Mouse (Mus musculus): Measurements from ENCODE around the gene Radil. TPM values are rescaled to one million over a fixed set of nuclear protein-coding genes. Genes with fewer than 3 reads are reported as not detected.

Radil gene
- polyA plus RNA-seq, 1 experiment, result 0.82 TPM

- H3K27ac ChIP-seq (ENCODE audit: insufficient read depth, low read depth, low read length), result peak overlapping the region; percentile 53
- H3K4me3 ChIP-seq (ENCODE audit: low read depth, low read length), result no peak overlapping the region
- H3K4me1 ChIP-seq (ENCODE audit: control insufficient read depth, insufficient read depth, insufficient read length, low read length), result peaks cover 46% of the 10 kb centered on the region
- TF ChIP-seq POLR2A (IDR thresholded peaks at IDR 0.05; ENCODE audit: low read depth, low read length) (no peak), CTCF (IDR thresholded peaks at IDR 0.05; ENCODE audit: extremely low read depth, insufficient read length, insufficient replicate concordance, low read depth, low read length) (no peak)
- peaks cover 13% of the 10 kb centered on the region for H3K36me3 ChIP-seq (ENCODE audit: control insufficient read depth, insufficient read depth, low read length)
- WGBS, result 38% methylated on average over 11 of the region's 11 CpGs
- H3K27me3 ChIP-seq (ENCODE audit: control insufficient read depth, insufficient read depth, low read length), result no peaks in the 10 kb centered on the region
Observed at GRCm38 (mm10) chr5:142444791-142445531, 105.9 kb downstream of the Radil start.

GRCm38 (mm10) chr5:142443994-142444393 is 106.9 kb downstream of the Radil start:
- peaks cover 54% of the 10 kb centered on the region for H3K4me1 ChIP-seq (ENCODE audit: control insufficient read depth, insufficient read depth, insufficient read length, low read length)
- TF ChIP-seq CTCF (IDR thresholded peaks at IDR 0.05; ENCODE audit: extremely low read depth, insufficient read length, insufficient replicate concordance, low read depth, low read length) (no peak), POLR2A (IDR thresholded peaks at IDR 0.05; ENCODE audit: low read depth, low read length) (no peak)

GRCm38 (mm10) chr5:142443514-142443913 is 107.4 kb downstream of the Radil start:
- TF ChIP-seq CTCF (IDR thresholded peaks at IDR 0.05; ENCODE audit: extremely low read depth, insufficient read length, insufficient replicate concordance, low read depth, low read length) (no peak), POLR2A (IDR thresholded peaks at IDR 0.05; ENCODE audit: low read depth, low read length) (no peak)
- H3K27ac ChIP-seq (ENCODE audit: insufficient read depth, low read depth, low read length), result no peak overlapping the region
- no peaks in the 10 kb centered on the region for H3K27me3 ChIP-seq (ENCODE audit: control insufficient read depth, insufficient read depth, low read length)
- H3K36me3 ChIP-seq (ENCODE audit: control insufficient read depth, insufficient read depth, low read length), result no peaks in the 10 kb centered on the region
- H3K4me3 ChIP-seq (ENCODE audit: low read depth, low read length), result no peak overlapping the region
- H3K4me1 ChIP-seq (ENCODE audit: control insufficient read depth, insufficient read depth, insufficient read length, low read length), result peaks cover 54% of the 10 kb centered on the region
- WGBS, result 63% methylated on average over 15 of the region's 15 CpGs

More at GRCm38 (mm10) chr5:142443994-142444393, 106.9 kb downstream of the Radil start:
- Histone ChIP-seq H3K4me3 (ENCODE audit: low read depth, low read length) (no peak overlapping the region), H3K36me3 (ENCODE audit: control insufficient read depth, insufficient read depth, low read length) (peaks cover 4% of the 10 kb centered on the region), H3K27me3 (ENCODE audit: control insufficient read depth, insufficient read depth, low read length) (no peaks in the 10 kb centered on the region), H3K27ac (ENCODE audit: insufficient read depth, low read depth, low read length) (no peak overlapping the region)
- WGBS, result 58% methylated on average over 14 of the region's 14 CpGs

GRCm38 (mm10) chr5:142442045-142442440 is 108.9 kb downstream of the Radil start:
- H3K27ac ChIP-seq (ENCODE audit: insufficient read depth, low read depth, low read length), result peak overlapping the region; percentile 54
- no peak for TF ChIP-seq POLR2A (IDR thresholded peaks at IDR 0.05; ENCODE audit: low read depth, low read length)
- no peak for TF ChIP-seq CTCF (IDR thresholded peaks at IDR 0.05; ENCODE audit: extremely low read depth, insufficient read length, insufficient replicate concordance, low read depth, low read length)
- H3K36me3 ChIP-seq (ENCODE audit: control insufficient read depth, insufficient read depth, low read length), result peaks cover 3% of the 10 kb centered on the region; the same call in 1 of the 2 replicates
- H3K4me3 ChIP-seq (ENCODE audit: low read depth, low read length), result peak overlapping the region; percentile 7; the same call in 1 of the 2 replicates
- 45% methylated on average over 7 of the region's 7 CpGs for WGBS
- peaks cover 54% of the 10 kb centered on the region for H3K4me1 ChIP-seq (ENCODE audit: control insufficient read depth, insufficient read depth, insufficient read length, low read length)
- H3K27me3 ChIP-seq (ENCODE audit: control insufficient read depth, insufficient read depth, low read length), result no peaks in the 10 kb centered on the region

GRCm38 (mm10) chr5:142441332-142442044 is 109.4 kb downstream of the Radil start:
- TF ChIP-seq CTCF (IDR thresholded peaks at IDR 0.05; ENCODE audit: extremely low read depth, insufficient read length, insufficient replicate concordance, low read depth, low read length) (no peak), POLR2A (IDR thresholded peaks at IDR 0.05; ENCODE audit: low read depth, low read length) (no peak)
- Histone ChIP-seq H3K4me1 (ENCODE audit: control insufficient read depth, insufficient read depth, insufficient read length, low read length) (peaks cover 54% of the 10 kb centered on the region), H3K27ac (ENCODE audit: insufficient read depth, low read depth, low read length) (peak overlapping the region; percentile 92), H3K27me3 (ENCODE audit: control insufficient read depth, insufficient read depth, low read length) (no peaks in the 10 kb centered on the region), H3K4me3 (ENCODE audit: low read depth, low read length) (peak overlapping the region; percentile 47), H3K36me3 (ENCODE audit: control insufficient read depth, insufficient read depth, low read length) (peaks cover 6% of the 10 kb centered on the region; the same call in 1 of the 2 replicates)
- 14% methylated on average over 22 of the region's 22 CpGs for WGBS

- Histone ChIP-seq H3K27ac (ENCODE audit: insufficient read depth, low read depth, low read length) (peak overlapping the region; percentile 92), H3K27me3 (ENCODE audit: control insufficient read depth, insufficient read depth, low read length) (no peaks in the 10 kb centered on the region), H3K4me1 (ENCODE audit: control insufficient read depth, insufficient read depth, insufficient read length, low read length) (peaks cover 53% of the 10 kb centered on the region), H3K36me3 (ENCODE audit: control insufficient read depth, insufficient read depth, low read length) (peaks cover 13% of the 10 kb centered on the region), H3K4me3 (ENCODE audit: low read depth, low read length) (peak overlapping the region; percentile 47)
- no peak for TF ChIP-seq CTCF (IDR thresholded peaks at IDR 0.05; ENCODE audit: extremely low read depth, insufficient read length, insufficient replicate concordance, low read depth, low read length)
- no peak for TF ChIP-seq POLR2A (IDR thresholded peaks at IDR 0.05; ENCODE audit: low read depth, low read length)
- WGBS, result under 1% methylated on average over 19 of the region's 19 CpGs
Observed at GRCm38 (mm10) chr5:142440451-142441147, 110.3 kb downstream of the Radil start.
